Mouse (Mus musculus) ovary, postnatal 14 days (tissue): ENCODE measurements around the gene Prkn.

ENCODE experiments used
- DNase-seq: peaks from one replicate; pipeline ENCODE4 v3.0.0; 2022; ENCODE audit warnings: low spot score

Prkn gene

DNA sequence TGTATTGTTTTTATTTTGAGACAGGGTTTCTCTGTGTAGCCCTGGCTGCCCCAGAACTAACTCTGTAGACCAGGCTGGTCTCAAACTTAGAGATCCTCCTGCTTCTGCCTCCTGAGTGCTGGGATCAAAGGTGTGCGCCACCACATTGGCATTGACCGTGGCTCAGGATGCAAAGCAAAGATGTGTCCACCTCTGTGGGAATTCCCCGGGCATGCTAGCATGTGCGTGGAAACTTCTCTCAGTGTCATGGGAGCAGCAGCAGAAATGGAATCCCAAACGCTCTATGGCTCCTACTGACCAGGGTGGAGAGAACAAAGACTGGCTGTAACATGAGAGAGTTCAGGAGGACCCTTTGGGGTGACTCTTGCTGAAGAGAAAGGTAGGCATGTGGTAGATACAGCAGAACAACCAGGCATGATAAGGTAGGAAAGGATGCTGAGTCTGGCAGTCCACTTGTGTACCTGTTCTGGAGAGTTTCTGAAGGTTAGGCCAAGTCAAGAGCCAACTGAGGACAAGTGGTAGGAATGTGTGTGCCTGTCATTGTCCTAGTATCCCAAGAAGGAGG is 1201.0 kb downstream of the Prkn start:
- DNase-seq, result no peak

DNA sequence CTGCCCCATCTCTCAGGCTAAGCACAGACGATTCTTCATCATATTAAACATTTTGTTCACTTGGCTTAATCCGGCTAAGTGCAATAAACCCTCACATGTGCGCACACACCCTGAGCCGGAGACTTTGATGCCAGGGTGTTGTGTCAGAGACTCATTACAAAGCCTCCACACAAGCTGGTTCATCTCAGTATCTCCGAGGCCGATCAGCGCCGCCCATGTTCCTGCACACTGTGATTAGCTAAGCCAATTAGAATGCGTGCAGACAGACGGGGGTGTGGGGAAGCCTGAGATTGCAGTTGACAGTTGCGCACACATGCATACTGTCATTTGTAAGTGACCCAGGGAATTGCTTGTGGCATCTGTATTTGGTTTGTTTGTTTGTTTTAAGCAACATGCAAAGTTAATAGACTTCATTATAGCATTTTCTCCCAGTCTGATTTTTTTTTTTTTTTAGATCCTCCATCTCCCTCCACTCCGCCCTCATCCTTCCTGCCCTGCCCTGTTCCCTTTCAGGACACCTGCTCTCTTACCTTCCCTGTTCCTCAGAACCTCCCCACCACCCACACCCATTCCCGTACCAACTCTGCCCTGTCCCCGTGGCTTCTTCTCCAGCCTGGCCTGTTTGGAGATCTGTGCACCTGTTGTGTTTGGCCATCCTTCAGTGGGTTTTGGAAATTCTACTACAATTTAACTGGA is 1202.5 kb downstream of the Prkn start:
- DNase-seq, result no peak

DNA sequence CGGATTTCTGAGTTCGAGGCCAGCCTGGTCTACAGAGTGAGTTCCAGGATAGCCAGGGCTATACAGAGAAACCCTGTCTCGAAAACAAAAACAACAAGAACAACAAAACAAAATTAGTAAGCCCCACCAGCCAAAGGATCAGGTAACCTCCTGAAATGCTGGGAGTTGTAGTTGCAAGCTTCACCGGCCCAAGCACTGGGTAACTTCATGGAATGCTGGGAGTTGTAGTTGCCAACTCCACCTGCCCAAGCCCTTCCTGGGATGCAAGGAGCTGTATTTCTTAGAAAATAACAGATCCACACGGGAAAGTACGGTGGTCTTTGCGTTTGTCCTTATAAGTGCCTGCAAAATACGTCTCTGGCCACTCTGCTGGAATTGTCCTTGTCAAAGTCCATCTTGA is 1204.0 kb downstream of the Prkn start:
- DNase-seq, result no peak

DNA sequence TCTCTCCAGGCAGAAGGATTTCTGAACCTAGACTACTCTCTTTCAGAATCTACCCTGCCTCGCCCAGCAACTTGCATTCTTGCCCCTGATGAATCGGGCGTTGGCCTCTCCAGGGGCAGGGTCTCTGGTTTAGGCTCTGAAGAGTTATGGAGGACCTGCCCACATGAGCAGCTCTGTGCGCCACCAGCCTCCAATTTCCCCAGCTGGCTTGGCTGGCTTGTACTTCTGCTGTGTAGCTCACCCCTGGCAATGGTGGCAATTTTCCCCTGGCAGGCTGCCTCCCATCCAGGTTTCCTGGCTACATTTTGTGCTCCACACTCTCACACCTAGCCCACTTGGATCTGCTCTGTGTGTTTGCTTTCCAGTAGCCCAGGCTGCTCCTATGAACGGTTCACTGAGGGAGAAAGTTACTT is 1205.7 kb downstream of the Prkn start:
- no peak for DNase-seq

DNA sequence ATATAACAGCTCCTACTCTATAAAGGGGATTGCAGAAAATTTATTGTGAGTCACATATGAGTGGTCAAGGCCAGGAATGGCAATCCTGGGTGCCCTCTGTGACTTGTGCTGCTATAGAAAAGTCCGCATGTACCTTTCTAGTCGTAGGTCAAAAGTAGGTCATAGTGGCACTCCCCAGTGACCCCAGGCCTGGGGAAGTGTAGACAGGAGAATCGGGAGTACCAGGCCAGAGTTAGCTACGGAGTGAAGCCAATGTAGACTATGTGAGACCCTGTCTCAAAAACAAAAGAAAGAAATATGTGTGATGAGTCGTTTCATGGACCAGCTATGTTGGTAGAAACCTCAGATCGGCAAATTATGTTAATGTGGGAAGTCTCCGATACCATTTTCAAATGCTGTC is 1206.8 kb downstream of the Prkn start:
- no peak for DNase-seq

DNA sequence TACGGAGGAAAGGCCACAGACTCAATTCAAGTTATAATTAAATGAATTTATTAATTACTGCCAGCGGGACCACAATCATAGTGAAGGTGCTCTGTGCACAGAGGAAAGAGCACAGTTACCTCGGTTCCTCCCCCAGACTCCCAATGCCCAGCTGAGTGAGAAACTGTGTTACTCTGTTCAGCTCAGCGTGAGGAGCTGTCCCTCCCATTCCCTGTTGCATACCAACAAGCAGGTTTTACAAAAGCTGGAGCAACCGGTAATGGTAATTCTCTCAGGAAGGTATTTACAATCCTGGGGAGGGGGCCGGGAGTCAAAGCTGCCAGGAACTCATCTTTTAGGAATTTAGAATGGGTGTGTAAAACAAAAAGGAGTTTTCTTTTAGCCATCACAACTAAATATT is 1207.3 kb downstream of the Prkn start:
- no peak for DNase-seq

DNA sequence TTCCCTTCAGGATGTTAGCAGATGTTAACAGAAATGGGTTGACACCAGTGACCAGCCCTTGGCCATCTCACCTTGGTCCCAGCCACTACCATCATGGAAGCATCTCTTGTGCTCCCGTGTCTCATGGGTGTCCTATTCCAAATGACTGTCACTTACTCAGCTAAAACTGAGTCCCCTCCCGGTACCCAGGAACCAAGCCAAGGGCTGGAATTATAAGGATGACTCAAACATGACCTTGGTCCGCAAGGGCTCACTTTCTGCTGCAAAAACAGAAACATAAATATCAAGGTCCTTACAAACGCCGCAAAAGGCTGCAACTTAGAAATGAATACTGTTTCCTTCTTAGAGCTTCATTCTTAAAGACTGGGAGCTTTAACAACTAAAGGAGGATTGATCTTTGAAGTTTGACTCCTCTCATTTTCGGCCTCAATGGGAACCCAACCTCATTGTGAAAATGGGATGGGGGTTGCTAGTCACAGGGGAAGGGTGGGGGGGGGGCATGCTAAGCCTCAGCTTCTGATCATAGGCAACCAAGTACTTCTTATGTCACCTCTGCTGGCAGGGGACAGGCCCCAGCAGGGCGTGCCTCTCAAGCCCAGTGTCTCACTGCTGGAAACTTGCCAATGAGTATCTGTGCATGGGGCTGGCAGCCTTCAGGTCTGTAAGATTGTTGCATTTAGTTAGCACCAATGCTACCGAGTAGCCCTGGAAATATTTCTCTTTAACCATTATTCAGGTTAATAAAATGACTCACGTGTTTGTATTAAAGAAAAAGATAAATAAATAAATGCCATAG is 1208.7 kb downstream of the Prkn start:
- no peak for DNase-seq

DNA sequence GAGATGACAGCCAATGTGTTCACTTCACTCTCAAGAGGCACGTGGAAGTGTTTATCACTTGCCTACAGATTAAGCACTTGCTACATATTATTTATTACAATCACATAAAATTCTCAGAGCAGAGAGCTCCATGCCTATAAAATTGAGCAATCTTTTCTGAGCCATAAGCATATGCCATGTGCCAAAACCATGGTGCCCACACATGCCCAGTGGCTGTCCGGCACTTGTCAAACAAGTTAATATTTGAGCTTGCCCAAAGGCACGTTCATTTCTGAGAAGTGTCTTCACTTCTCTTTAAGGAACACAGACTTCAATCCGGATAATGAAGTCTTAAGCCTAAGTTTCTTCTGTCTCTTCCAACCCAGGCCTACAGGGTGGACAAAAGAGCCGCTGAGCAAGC is 1210.1 kb downstream of the Prkn start:
- DNase-seq, result no peak

DNA sequence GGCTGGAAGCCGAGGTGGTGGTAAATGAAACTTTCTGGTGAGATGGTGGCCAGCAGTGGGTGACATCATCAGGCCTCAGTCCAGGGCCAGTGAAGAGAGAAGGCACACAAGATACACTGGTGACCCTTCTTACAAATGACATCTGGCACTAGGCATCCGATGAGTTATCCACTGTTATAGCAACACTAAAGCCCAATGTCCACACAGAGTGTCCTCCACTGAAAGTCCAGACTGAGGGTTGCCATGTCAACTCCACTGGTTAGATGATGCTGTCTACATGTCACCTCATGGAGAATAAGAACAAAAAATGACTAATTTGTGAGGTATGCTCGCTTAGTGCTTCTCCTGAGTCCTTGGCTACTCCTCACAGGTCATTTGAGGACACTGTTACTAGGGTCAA is 1210.8 kb downstream of the Prkn start:
- DNase-seq, result no peak

DNA sequence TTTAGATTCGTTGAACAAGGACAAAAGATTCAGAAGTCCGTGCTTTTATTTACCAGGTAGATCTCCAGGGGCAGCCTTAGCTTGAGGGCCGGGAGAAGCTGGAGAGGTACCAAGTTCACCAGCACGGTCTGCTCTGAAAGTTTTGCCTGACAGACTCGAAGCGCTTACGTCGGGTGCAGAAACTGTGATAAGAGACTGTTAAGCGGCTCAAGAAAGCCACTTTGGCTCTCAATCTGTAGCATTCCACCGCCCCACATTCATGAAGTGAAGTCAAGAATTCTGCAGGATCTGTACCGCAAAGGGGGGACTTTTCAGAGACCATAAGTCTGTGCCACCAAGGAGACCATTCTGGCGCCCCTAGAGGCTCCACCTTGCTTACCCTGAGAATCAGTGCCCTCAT is 1212.5 kb downstream of the Prkn start:
- DNase-seq, result no peak

DNA sequence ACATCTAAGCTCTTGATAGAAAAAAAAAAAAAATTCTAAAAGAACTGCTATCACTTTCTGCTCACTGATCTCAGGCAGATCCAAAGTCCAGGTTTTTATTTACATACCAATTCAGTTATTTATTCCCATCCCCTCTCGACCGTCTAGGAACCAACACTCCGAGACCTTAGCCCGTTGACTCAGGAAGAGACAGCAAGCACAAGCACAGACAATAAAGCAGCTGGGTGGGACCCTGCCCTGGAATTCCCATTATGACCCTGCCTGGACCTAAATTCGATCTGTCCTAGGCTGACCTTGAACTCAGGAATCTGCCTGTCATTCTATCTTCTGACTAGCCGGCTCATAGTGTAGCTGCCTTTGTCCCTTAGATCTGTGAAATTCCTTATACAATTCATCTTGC is 1218.9 kb downstream of the Prkn start:
- no peak for DNase-seq

DNA sequence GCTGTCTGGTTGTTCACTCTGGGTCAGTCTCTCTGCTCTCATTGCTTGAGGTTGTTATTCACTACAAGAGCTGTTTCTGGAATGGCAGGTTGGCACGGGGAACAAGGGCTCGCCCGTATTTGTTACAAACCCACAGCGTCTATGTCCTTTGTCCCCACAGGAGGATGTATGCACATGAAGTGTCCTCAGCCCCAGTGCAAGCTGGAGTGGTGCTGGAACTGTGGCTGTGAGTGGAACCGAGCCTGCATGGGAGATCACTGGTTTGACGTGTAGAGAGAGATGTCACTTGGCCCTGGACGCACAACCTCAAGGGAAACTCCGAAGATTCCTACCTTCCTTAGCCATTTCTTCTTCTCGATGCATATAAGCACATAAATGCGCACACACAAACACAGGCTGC is 1221.2 kb downstream of the Prkn start:
- no peak for DNase-seq

DNA sequence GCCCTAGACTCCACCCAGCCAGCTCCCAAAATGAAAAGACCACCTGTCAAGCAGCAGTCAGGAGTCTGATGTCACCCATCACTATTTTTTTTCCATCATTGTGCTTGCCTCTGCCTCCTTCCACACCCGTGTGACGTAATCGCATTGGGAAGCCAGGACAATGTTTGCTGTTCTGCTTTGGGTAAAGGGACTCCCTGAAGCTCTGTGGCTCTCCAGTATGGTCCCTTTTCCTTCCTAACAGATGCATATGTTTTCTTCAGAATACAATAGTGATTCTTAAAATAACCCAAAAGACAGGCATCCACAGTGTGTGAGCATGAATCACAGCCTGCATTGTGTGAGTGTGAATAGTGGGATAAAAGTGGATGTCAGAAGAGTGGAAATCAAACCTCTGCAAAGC is 1222.7 kb downstream of the Prkn start:
- no peak for DNase-seq

DNA sequence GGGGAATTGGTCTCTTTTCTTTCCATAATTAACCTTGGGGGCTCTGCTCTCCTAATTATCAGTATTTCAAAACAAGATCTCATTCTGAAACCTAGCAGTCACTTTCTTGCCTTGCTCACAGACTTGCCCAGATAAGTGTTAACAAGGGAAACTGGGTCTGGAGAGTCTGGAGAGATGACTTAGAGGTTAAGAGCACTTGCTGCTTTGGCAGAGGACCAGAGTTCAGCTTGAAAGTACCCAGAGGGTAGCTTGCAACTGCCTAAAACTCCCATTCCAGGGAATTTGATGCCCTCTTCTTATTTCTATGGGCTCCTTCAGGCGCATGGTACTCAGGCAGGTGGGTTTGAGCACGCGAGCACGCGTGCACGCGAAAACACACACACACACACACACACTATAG is 1223.3 kb downstream of the Prkn start:
- DNase-seq, result no peak

DNA sequence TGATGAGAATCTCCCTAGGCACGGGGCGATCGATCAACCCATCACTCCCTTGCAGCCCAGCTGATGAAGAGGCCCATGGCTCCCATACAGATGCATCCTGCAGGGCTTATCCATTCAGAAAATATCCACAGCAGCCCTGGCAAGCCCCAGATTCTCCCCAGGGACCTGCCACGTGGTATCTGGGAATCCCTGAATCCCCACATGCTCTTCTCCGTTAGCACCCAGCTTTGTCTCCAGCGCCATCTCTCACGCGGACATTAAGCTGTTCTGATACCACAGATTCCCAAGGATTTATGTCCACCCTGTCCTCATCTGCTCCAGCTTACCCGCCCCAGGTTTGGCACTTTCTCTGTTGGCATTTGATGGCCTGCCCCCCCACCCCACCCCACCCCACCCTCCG is 1225.9 kb downstream of the Prkn start:
- no peak for DNase-seq

DNA sequence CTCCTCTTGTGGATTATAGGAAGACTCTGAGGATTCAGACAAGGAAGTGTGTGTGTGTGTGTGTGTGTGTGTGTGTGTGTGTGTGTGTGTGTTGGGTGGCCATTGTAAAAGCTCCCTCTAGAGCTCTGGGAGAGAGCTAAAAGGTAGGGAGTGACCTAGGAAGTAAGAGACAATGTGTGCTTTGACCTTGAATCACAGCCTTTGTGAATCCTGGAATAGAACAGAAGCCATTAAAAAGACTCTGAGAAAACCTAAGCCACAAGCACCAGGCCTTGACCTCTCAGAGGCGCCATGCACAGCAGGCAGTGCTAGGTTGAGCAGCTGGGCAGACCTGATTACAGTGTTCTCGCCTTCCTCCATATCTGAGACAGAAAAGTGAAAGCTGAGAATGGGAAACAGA is 1236.6 kb downstream of the Prkn start:
- DNase-seq, result no peak

DNA sequence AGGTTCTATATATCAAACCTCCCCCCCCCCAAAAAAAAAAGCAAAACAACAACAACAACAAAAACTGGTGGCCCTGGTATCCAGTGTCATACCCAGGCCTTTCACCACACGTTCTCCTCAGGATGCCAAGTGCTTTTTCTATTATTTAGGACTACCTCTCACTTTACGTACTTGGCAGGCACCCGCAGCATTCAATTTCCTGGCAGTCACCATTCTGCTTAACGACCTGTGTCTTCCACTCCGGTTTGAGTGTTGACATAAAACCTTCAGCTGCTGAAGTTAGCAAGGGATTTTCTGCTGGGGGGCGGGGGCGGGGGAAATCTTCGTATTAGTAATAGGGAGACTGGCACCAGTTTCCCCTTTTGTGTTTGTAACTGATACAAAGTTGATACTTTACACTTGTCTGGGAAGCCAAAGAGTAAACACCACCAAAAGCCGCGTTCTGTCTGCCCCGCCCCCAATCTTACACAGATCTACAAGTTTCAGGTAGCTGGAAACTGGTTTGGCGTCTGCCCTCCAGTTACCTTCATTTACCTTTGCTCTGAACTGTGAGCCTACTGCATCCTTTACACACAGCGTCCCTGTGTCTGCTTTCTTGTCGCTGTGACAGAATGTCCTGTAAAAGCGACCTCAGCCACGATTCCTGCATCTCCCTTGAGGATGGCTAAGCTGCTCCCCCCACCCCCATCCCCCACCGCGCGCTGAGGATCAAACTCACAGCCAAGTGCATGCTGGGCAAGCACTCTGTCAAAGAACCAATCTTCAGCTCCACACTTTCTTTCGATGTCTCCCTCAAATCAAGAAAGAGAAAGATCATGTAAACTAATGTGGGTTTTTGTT is 1240.7 kb downstream of the Prkn start:
- DNase-seq, result peak; percentile 5

DNA sequence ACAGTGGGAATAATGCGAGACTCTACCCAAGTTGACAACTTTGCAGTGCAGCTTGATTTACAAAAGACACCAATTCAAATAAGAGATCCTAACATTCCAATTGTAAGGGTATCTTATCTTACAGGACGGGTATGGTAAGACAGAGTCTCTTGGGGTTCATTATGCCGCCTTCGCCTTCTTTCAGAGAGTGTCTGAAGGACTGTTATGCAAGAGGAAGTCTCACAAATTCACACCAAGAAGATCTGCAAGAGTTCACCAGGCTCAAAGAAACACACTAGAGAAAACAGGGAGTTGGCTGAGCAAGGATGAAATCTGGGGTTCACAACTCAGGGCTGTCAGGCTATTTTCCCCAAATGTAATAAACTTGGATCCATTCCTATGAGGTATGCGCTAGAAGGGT is 1242.0 kb downstream of the Prkn start:
- no peak for DNase-seq

DNA sequence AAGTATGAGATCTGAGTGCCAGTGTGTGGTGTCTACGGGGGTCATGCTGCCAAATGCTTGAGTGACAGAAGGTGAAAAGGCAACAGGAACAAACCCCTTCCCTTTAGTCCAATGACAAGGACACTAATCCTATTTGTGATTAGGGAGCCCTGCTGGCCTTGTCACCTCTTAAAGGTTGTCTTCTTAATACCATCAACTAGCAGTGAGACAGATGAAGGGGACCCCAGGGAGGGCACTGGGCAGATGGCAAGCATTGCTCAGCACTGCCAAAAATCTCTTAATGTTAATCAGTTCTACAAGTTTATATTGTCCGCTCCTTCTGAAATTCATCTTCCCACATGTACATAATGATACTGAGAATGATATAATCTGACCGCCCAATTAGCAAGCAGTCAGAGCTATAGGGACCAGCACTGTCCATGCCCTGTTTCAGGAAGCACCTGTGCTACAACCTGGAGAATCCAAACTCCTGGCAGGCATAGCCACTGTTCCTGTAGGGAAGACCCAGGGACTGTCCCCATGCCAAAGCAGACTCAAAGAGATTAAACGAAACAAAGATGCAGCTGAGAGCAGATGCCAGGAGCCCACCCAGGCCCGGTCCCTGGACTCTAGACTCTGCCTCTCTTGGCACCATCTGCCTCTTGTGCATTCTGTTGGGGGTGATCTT is 1250.2 kb downstream of the Prkn start:
- no peak for DNase-seq

DNA sequence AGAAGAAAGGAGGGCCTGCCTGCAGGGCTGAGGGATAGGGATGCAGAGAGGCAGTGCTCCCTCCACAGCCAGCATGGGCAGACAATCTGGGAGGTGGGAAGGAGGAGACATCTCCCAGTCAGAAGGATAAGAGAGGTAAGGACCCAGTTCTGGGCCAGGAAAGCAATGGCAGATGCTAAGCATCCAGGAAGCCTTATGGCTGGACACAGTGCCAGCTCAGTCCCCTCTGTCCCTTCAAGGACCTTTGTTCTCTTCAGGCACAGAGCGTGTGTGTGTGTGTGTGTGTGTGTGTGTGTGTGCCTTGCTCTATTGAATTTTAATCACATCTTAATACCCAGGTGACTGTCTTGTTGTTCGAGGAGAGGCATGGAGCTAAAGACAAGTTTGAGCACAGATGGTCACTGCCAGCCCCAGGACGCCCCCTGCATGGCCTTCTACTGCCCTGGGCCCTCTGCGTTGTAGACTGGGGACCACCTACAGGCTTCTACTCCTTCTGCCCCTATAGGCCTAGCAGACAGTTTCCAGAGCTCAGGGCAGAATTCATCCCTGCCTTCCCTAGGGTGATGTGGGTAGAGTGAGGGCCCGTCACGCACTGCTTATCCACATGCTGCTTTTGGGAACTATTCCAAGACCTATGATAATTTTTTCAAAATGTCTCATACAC is 1252.8 kb downstream of the Prkn start:
- no peak for DNase-seq

DNA sequence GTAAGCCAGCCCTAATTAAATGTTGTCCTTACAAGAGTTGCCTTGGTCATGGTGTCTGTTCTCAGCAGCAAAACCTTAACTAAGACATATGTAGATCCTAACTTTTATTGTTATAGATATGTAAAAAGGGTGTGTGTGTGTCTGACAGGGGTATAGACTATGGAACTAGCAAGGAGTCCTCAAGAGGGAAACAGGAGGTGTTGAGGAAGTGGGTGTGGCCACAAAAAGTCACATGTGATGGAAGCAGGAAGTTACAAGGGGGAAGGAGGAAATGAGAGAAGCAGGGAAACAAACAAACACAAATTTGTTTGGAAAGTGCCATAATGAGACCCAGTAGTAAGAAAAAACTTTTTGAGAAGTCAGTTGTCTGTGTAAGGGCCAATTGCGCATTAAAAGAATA is 1253.8 kb downstream of the Prkn start:
- DNase-seq, result no peak
